Comparison of ENCODE assay signal across 24 mouse cellular contexts in the genomic region with DNA sequence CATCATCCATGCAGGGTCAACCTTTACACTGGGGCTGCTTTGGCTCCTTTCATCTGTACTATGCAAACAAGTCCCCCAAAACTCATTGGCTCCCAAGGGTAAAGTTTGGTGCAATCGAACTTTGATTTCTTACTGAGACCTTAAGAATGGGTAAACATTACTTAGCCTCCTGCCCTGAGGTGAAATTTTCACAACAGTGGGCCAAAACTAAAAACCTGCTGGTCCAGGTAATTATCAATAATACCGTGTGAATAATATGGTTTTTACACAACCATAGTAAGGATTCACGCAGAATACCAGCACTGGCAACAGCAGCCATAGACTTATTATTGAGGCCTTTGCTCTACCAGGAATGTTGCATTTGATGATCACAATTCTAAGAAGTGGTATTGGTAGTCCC.
"Had no signal": no experiment of that assay in that cellular context is flagged by ENCODE, and none has a peak within 500 bp of the region (broad histone marks: within the 10 kb centered on the region; RNA-seq: fewer than 3 reads in every experiment).

No protein-coding gene starts in this region.

- H3K27ac ChIP-seq: heart, adult 2 months; heart, embryonic 13.5 days; heart, embryonic 15.5 days; hindbrain, embryonic 10.5 days; hindbrain, embryonic 12.5 days; hindbrain, embryonic 14.5 days; layer of hippocampus, adult 2 months; left cerebral cortex, adult 2 months; liver, embryonic 13.5 days had no signal

- H3K36me3 ChIP-seq: heart, embryonic 13.5 days; heart, embryonic 15.5 days; hindbrain, embryonic 10.5 days; hindbrain, embryonic 12.5 days; liver, embryonic 13.5 days had no signal

- H3K27me3 ChIP-seq: heart, embryonic 13.5 days; heart, embryonic 15.5 days; hindbrain, embryonic 12.5 days; liver, embryonic 13.5 days had no signal

- DNase-seq: forebrain, postnatal 0 days; gastrocnemius, postnatal 14 days; gastrocnemius, postnatal 36 days; heart, adult 2 months; heart, postnatal 4 days; kidney, adult 18-20 months; kidney, adult 9 months; kidney, postnatal 10 days; kidney, postnatal 25 days; kidney, postnatal 4 days; liver; liver, embryonic 13.5 days had no signal

- ATAC-seq: forebrain, postnatal 0 days; hindbrain, embryonic 16.5 days; inflammation-experienced regulatory T-cells, adult 6 months; intestine, postnatal 0 days had no signal

- H3K9ac ChIP-seq: forebrain, postnatal 0 days; heart, embryonic 13.5 days; heart, embryonic 15.5 days; hindbrain, embryonic 12.5 days; hindbrain, embryonic 14.5 days; liver, embryonic 13.5 days had no signal

- H3K4me1 ChIP-seq: liver, embryonic 13.5 days had no signal

- H3K4me2 ChIP-seq: heart, embryonic 11.5 days; heart, embryonic 13.5 days; heart, embryonic 15.5 days; hindbrain, embryonic 12.5 days; hindbrain, embryonic 14.5 days; liver, embryonic 11.5 days; liver, embryonic 13.5 days had no signal

- H3K9me3 ChIP-seq: heart, embryonic 13.5 days; heart, embryonic 15.5 days; hindbrain, embryonic 10.5 days; hindbrain, embryonic 12.5 days; liver, embryonic 13.5 days had no signal

- H3K4me3 ChIP-seq: heart, adult 2 months; heart, embryonic 13.5 days; heart, embryonic 15.5 days; hindbrain, embryonic 10.5 days; hindbrain, embryonic 12.5 days; layer of hippocampus, adult 2 months; left cerebral cortex, adult 2 months; liver, embryonic 13.5 days had no signal
